Mouse (Mus musculus): ENCODE measurements around the gene Gm11011.

Gene Gm11011

GRCm38 (mm10) chr2:169583476-169583875, 4.1 kb downstream of the Gm11011 start:
- TF ChIP-seq POU5F1 (IDR thresholded peaks at IDR 0.05; ENCODE audit: borderline replicate concordance, low read length) (no peak), NANOG (IDR thresholded peaks at IDR 0.05; ENCODE audit: borderline replicate concordance, low read length) (no peak), CTCF (conservative IDR thresholded peaks at IDR 0.05; ENCODE audit: low read length) (no peak)
- H3K4me1 ChIP-seq (replicated peaks; ENCODE audit: low read depth, low read length) = peaks cover 24% of the 10 kb centered on the region

GRCm38 (mm10) chr2:169577508-169578196, 9.9 kb downstream of the Gm11011 start:
- no peaks in the 10 kb centered on the region for H3K4me1 ChIP-seq (replicated peaks; ENCODE audit: low read depth, low read length)
- TF ChIP-seq NANOG (IDR thresholded peaks at IDR 0.05; ENCODE audit: borderline replicate concordance, low read length) = no peak
- TF ChIP-seq CTCF (conservative IDR thresholded peaks at IDR 0.05; ENCODE audit: low read length) = no peak
- TF ChIP-seq POU5F1 (IDR thresholded peaks at IDR 0.05; ENCODE audit: borderline replicate concordance, low read length) = no peak
- H3K36me3 ChIP-seq (ENCODE audit: insufficient read depth, low read length) = no peaks in the 10 kb centered on the region
- H3K9me3 ChIP-seq (ENCODE audit: low read length) = no peaks in the 10 kb centered on the region
- H3K27me3 ChIP-seq (ENCODE audit: insufficient read depth, low read length) = peaks cover 7% of the 10 kb centered on the region; the same call in 1 of the 2 replicates
- H3K4me3 ChIP-seq (replicated peaks; ENCODE audit: low read length) = no peak overlapping the region

More at GRCm38 (mm10) chr2:169583476-169583875, 4.1 kb downstream of the Gm11011 start:
- no peak overlapping the region for H3K4me3 ChIP-seq (replicated peaks; ENCODE audit: low read length)
- no peaks in the 10 kb centered on the region for H3K36me3 ChIP-seq (ENCODE audit: insufficient read depth, low read length)
- H3K9me3 ChIP-seq (ENCODE audit: low read length) = no peaks in the 10 kb centered on the region
- no peaks in the 10 kb centered on the region for H3K27me3 ChIP-seq (ENCODE audit: insufficient read depth, low read length)

GRCm38 (mm10) chr2:169570063-169570462, 17.5 kb downstream of the Gm11011 start:
- TF ChIP-seq POU5F1 (IDR thresholded peaks at IDR 0.05; ENCODE audit: borderline replicate concordance, low read length) (no peak), CTCF (conservative IDR thresholded peaks at IDR 0.05; ENCODE audit: low read length) (no peak), NANOG (IDR thresholded peaks at IDR 0.05; ENCODE audit: borderline replicate concordance, low read length) (no peak)
- Histone ChIP-seq H3K36me3 (ENCODE audit: insufficient read depth, low read length) (no peaks in the 10 kb centered on the region), H3K27me3 (ENCODE audit: insufficient read depth, low read length) (peaks cover 7% of the 10 kb centered on the region; the same call in 1 of the 2 replicates), H3K4me3 (replicated peaks; ENCODE audit: low read length) (no peak overlapping the region), H3K4me1 (replicated peaks; ENCODE audit: low read depth, low read length) (no peaks in the 10 kb centered on the region), H3K9me3 (ENCODE audit: low read length) (peaks cover 19% of the 10 kb centered on the region)

GRCm38 (mm10) chr2:169566159-169566558, 21.4 kb downstream of the Gm11011 start:
- H3K4me1 ChIP-seq (replicated peaks; ENCODE audit: low read depth, low read length) = no peaks in the 10 kb centered on the region
- no peaks in the 10 kb centered on the region for H3K36me3 ChIP-seq (ENCODE audit: insufficient read depth, low read length)
- H3K4me3 ChIP-seq (replicated peaks; ENCODE audit: low read length) = no peak overlapping the region
- H3K9me3 ChIP-seq (ENCODE audit: low read length) = peaks cover 22% of the 10 kb centered on the region
- TF ChIP-seq NANOG (IDR thresholded peaks at IDR 0.05; ENCODE audit: borderline replicate concordance, low read length) (no peak), CTCF (conservative IDR thresholded peaks at IDR 0.05; ENCODE audit: low read length) (no peak), POU5F1 (IDR thresholded peaks at IDR 0.05; ENCODE audit: borderline replicate concordance, low read length) (no peak)
- no peaks in the 10 kb centered on the region for H3K27me3 ChIP-seq (ENCODE audit: insufficient read depth, low read length)

- H3K4me1 ChIP-seq (replicated peaks; ENCODE audit: low read depth, low read length) = no peaks in the 10 kb centered on the region
- H3K27me3 ChIP-seq (ENCODE audit: insufficient read depth, low read length) = no peaks in the 10 kb centered on the region
- no peak for TF ChIP-seq CTCF (conservative IDR thresholded peaks at IDR 0.05; ENCODE audit: low read length)
- TF ChIP-seq POU5F1 (IDR thresholded peaks at IDR 0.05; ENCODE audit: borderline replicate concordance, low read length) = no peak
- TF ChIP-seq NANOG (IDR thresholded peaks at IDR 0.05; ENCODE audit: borderline replicate concordance, low read length) = no peak
- no peak overlapping the region for H3K4me3 ChIP-seq (replicated peaks; ENCODE audit: low read length)
- H3K36me3 ChIP-seq (ENCODE audit: insufficient read depth, low read length) = no peaks in the 10 kb centered on the region
- H3K9me3 ChIP-seq (ENCODE audit: low read length) = peaks cover 22% of the 10 kb centered on the region
Measured at GRCm38 (mm10) chr2:169565751-169566150, 21.8 kb downstream of the Gm11011 start.

- TF ChIP-seq NANOG (IDR thresholded peaks at IDR 0.05; ENCODE audit: borderline replicate concordance, low read length) = no peak
- TF ChIP-seq POU5F1 (IDR thresholded peaks at IDR 0.05; ENCODE audit: borderline replicate concordance, low read length) = no peak
- no peak for TF ChIP-seq CTCF (conservative IDR thresholded peaks at IDR 0.05; ENCODE audit: low read length)
- no peaks in the 10 kb centered on the region for H3K36me3 ChIP-seq (ENCODE audit: insufficient read depth, low read length)
- peaks cover 23% of the 10 kb centered on the region; the same call in 1 of the 2 replicates for H3K27me3 ChIP-seq (ENCODE audit: insufficient read depth, low read length)
- H3K4me1 ChIP-seq (replicated peaks; ENCODE audit: low read depth, low read length) = peaks cover 5% of the 10 kb centered on the region; the same call in 1 of the 2 replicates
- H3K9me3 ChIP-seq (ENCODE audit: low read length) = no peaks in the 10 kb centered on the region
- no peak overlapping the region for H3K4me3 ChIP-seq (replicated peaks; ENCODE audit: low read length)
Measured at GRCm38 (mm10) chr2:169545674-169546073, 41.9 kb downstream of the Gm11011 start.

- Histone ChIP-seq H3K4me1 (replicated peaks; ENCODE audit: low read depth, low read length) (no peaks in the 10 kb centered on the region), H3K27me3 (ENCODE audit: insufficient read depth, low read length) (peaks cover 7% of the 10 kb centered on the region; the same call in 1 of the 2 replicates), H3K4me3 (replicated peaks; ENCODE audit: low read length) (no peak overlapping the region), H3K9me3 (ENCODE audit: low read length) (no peaks in the 10 kb centered on the region), H3K36me3 (ENCODE audit: insufficient read depth, low read length) (no peaks in the 10 kb centered on the region)
- no peak for TF ChIP-seq CTCF (conservative IDR thresholded peaks at IDR 0.05; ENCODE audit: low read length)
- no peak for TF ChIP-seq NANOG (IDR thresholded peaks at IDR 0.05; ENCODE audit: borderline replicate concordance, low read length)
- TF ChIP-seq POU5F1 (IDR thresholded peaks at IDR 0.05; ENCODE audit: borderline replicate concordance, low read length) = no peak
Measured at GRCm38 (mm10) chr2:169538906-169539305, 48.6 kb downstream of the Gm11011 start.

All from E14TG2a.4 (cell line).